In genomic region chr7:141696538-141696937, GRCm38 (mm10) we compare ENCODE assay signal across 19 mouse cellular contexts. TPM values are rescaled to one million over a fixed set of nuclear protein-coding genes. Genes with fewer than 3 reads are reported as not detected.
"Had no signal": no experiment of that assay in that cellular context is flagged by ENCODE, and none has a peak within 500 bp of the region (broad histone marks: within the 10 kb centered on the region; RNA-seq: fewer than 3 reads in every experiment).

No protein-coding gene starts in this region.

- DNase-seq: kidney, postnatal 36 days; liver, postnatal 0 days; lung, embryonic 14.5 days; thymus, adult 18-20 months; thymus, postnatal 36 days had no signal

- H3K4me1 ChIP-seq: limb, embryonic 12.5 days; midbrain, embryonic 13.5 days had no signal

- H3K4me3 ChIP-seq: limb, embryonic 12.5 days; limb, embryonic 15.5 days; midbrain, embryonic 13.5 days had no signal

- H3K27me3 ChIP-seq: limb, embryonic 15.5 days; midbrain, embryonic 13.5 days had no signal

- H3K36me3 ChIP-seq: limb, embryonic 12.5 days; limb, embryonic 15.5 days; midbrain, embryonic 13.5 days had no signal

- ATAC-seq: liver, postnatal 0 days; lung, postnatal 0 days; midbrain, embryonic 13.5 days; midbrain, embryonic 16.5 days had no signal

- H3K4me2 ChIP-seq: limb, embryonic 12.5 days; limb, embryonic 15.5 days; liver, embryonic 11.5 days; lung, embryonic 14.5 days; midbrain, embryonic 13.5 days had no signal

- H3K27ac ChIP-seq: kidney, postnatal 0 days; limb, embryonic 12.5 days; limb, embryonic 15.5 days; liver, embryonic 14.5 days; macrophage; midbrain, embryonic 13.5 days had no signal

- H3K9me3 ChIP-seq: limb, embryonic 12.5 days; limb, embryonic 15.5 days; midbrain, embryonic 13.5 days had no signal

- H3K9ac ChIP-seq: limb, embryonic 12.5 days; limb, embryonic 15.5 days; liver, embryonic 14.5 days; liver, postnatal 0 days; lung, embryonic 14.5 days; midbrain, embryonic 13.5 days had no signal

RNA-seq across cellular contexts. Expression of gene Muc2, which starts 6.4 kb away (rescaled TPM):
- total RNA-seq: layer of hippocampus, adult 18-20 months; megakaryocyte, adult 5-6 weeks had no signal
- polyA plus RNA-seq: lung, embryonic 14.5 days had no signal

RNA-seq across cellular contexts. Expression of gene Muc6, which starts 41.4 kb away (rescaled TPM):
- total RNA-seq: layer of hippocampus, adult 18-20 months; layer of hippocampus, postnatal 14 days; left cerebral cortex, adult 18-20 months; left cerebral cortex, postnatal 36 days had no signal
